Mouse (Mus musculus) B cell, adult (primary cell): ENCODE results near the gene Ttll8. TPM values are rescaled to one million over a fixed set of nuclear protein-coding genes. Genes with fewer than 3 reads are reported as not detected.

Experiments used
- total RNA-seq: library from RNA; stranded (reverse); gene quantifications from 4 replicates; pipeline ENCODE4 v1.2.4, GENCODE M21; 2023; ENCODE audit not compliant: inconsistent age

Gene Ttll8
- not detected in 4 replicates for total RNA-seq

GRCm38 (mm10) chr15:88954368-88955072 is at the start of gene Ttll8:
Gene Ttll8 (minus strand): TSS chr15:88954418.

DNA sequence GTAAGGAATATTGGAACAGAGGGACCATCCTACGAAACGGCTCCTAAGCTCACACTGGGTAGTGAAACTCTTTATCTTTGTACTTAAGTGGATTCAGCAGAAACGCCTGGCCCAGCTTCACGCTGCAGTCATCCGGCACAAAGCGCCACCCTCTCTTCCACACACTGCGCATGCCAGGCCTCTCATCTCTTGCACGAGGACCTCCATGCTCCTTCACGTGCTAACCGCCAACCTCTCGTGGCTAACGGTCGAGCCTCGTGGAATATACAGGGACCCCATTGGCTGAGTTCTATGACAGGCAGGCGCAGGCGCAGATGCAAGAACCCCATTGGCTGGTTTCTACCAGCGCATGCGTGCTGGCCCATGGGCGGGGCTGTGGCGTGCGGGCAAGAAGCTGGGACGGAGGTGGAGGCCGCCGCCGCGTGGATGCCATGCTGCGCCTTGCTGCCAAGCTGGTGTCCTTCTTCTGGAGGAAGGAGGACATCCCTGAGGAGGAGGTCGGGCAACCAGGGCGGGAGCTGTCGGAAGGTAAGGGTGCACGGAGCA is 28.4 kb upstream of the Ttll8 start, which contains the start of gene Mov10l1:
Gene Mov10l1 (plus strand): TSS at position 376 of the 546 bp plus-strand sequence.

DNA sequence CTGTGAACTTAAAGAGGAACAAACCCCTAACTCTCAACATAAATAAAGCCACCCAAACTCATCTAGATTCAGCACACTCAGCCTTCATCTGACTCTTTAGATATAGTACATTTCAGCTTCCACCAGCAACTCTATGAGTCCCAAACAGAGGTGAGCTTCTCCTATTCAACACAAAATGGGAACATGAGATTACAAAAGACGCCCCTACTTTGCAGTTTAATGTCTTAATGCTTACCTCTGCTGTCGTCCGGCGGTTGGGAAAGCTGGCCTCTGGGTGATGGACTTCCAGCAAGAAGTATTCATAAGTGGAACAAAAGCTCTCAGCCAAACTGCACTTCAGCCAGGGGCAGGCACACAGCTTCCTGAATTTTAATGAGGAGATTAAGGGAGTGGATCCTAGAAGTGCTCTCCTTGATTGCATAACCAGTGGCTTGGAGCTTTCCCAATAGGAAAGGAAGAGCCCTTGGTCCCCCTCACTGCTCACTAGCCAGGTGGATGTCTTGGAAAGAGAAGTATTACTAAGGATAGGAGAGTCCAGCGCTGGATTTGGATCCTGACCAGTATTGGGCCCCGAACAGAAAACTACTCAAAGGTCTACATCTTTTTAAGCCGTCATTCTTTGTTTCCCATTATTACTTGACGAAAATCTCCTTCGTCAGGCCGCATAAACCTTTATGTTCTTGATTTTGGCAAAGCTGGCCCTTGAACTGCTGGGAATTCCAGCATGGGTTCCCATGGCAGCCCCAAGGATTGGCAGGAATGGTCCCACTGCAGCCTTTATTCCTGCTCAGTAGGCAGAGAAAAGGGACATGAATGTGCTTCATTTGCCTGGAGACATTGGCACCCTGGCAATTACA is 24.3 kb upstream of the Ttll8 start, which contains the start of gene Mlc1:
Gene Mlc1 (minus strand): TSS at position 727 of the 857 bp plus-strand sequence.

DNA sequence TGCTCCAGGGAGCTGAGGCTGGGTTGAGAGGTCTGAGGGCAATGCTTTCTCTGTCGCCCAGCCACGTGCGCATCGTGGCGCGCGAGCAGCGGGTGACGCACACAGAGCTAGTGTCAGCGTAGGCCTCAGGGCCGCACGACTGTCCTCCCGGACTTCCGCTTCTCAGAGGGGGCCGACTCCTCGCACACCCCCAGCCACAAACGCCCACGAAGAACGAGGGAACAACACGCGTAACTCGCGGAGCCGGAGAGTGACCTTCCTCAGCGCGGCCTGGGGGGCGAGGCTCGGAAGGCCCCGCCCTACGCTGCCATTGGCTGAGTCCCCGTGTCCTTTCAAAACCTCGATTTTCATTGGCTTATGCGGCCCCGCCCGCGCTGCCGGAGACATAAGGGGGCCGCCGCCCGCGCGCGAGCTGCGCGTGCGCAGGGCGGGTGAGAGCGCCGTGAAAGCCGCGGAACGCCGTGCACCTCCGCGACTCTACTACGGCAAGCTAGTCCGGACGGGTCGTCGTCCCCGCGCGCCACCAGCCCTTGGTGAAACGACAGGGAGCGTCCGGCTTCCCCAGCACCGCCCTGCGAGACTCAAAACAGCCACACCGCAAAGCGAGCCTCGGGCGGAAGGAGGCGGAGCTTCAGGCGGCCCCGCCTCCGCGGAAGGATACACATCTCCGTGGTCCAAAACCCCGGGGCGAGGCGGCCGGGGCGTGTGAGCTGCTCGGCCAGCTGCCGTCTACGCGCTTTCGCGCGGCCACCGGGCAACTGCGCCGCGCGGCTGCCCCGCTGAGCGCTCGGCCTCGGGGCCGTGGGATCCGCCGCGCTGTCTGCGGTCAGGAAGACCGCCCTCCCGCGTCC is 92.2 kb downstream of the Ttll8 start, which contains the start of gene Pim3:
Gene Pim3 (plus strand): TSS at position 415 of the 851 bp plus-strand sequence.

Other genes with a start within 250 kb of the Ttll8 start
- 97.6 to 106 TPM (median 101 TPM) in 4 replicates for gene Brd1, start 220.2 kb downstream of the Ttll8 start, total RNA-seq
- 27.1 to 36.7 TPM (median 31.5 TPM) in 4 replicates for gene Zbed4, start 202.8 kb downstream of the Ttll8 start, total RNA-seq
- gene Alg12, start 135.1 kb downstream of the Ttll8 start, total RNA-seq: 18.7 to 21.8 TPM (median 19.5 TPM) in 4 replicates
- 32.0 to 50.7 TPM (median 36.5 TPM) in 4 replicates for gene Creld2, start 134.8 kb downstream of the Ttll8 start, total RNA-seq
- 99.0 to 122 TPM (median 117 TPM) in 4 replicates for gene Pim3, start 92.2 kb downstream of the Ttll8 start, total RNA-seq
- not detected in 4 replicates for gene Mlc1, start 24.6 kb upstream of the Ttll8 start, total RNA-seq
- gene Mov10l1, start 28.5 kb upstream of the Ttll8 start, total RNA-seq: not detected in 4 replicates
- gene Panx2, start 105.3 kb upstream of the Ttll8 start, total RNA-seq: not detected in 4 replicates
- gene Trabd, start 120.7 kb upstream of the Ttll8 start, total RNA-seq: 52.0 to 60.0 TPM (median 55.2 TPM) in 4 replicates
- 25.5 to 30.5 TPM (median 26.4 TPM) in 4 replicates for gene Selenoo, start 134.7 kb upstream of the Ttll8 start, total RNA-seq
- gene Tubgcp6, start 168.7 kb upstream of the Ttll8 start, total RNA-seq: 49.7 to 54.4 TPM (median 51.7 TPM) in 4 replicates
- 92.4 to 97.6 TPM (median 94.4 TPM) in 4 replicates for gene Hdac10, start 174.3 kb upstream of the Ttll8 start, total RNA-seq
- 8.8 to 11.9 TPM (median 10.5 TPM) in 4 replicates for gene Mapk12, start 186.3 kb upstream of the Ttll8 start, total RNA-seq
- 73.7 to 80.8 TPM (median 77.0 TPM) in 4 replicates for gene Mapk11, start 195.2 kb upstream of the Ttll8 start, total RNA-seq
- gene Plxnb2, start 226.4 kb upstream of the Ttll8 start, total RNA-seq: 7.2 to 13.8 TPM (median 10.2 TPM) in 4 replicates
- gene Dennd6b, start 242.1 kb upstream of the Ttll8 start, total RNA-seq: 26.4 to 33.2 TPM (median 31.3 TPM) in 4 replicates